Mouse (Mus musculus) kidney, adult 10 weeks (tissue): ENCODE results near the gene Tspan10. TPM values are rescaled to one million over a fixed set of nuclear protein-coding genes. Genes with fewer than 3 reads are reported as not detected.

ENCODE experiments used
- polyA plus RNA-seq: library from polyadenylated mRNA; stranded (reverse); fragments of 350-450 nt; fragmentation: Illumina TruSeq; extraction: RNeasy Lipid Tissue Mini Kit (QIAGEN cat#74804); gene quantifications from one replicate; pipeline ENCODE4 v1.2.3, GENCODE M21; 2014; ENCODE audit warnings: low read depth, low replicate concordance

The Tspan10 gene
- polyA plus RNA-seq, result not detected

DNA sequence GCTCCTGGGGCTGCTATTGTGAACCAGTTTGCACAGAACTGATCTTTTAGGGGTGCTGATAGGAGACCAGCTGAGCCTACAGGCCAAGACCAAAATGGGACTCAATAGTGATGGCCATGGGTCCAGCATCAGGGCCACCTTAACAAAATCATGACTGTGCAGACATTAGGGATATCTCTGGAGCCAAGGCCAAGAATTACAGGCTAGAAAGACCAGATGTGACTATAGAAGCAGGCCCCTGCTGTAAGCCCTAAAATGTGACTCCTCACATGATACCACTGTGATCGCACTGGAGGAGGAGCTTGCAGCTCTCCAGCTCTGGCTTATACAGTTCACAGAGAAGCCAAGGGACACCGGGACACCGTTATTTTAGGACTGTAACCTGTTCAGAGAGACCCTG, at the start of gene Tspan10:
Tspan10 (plus strand) TSS at position 301 of the 400 bp plus-strand sequence.

DNA sequence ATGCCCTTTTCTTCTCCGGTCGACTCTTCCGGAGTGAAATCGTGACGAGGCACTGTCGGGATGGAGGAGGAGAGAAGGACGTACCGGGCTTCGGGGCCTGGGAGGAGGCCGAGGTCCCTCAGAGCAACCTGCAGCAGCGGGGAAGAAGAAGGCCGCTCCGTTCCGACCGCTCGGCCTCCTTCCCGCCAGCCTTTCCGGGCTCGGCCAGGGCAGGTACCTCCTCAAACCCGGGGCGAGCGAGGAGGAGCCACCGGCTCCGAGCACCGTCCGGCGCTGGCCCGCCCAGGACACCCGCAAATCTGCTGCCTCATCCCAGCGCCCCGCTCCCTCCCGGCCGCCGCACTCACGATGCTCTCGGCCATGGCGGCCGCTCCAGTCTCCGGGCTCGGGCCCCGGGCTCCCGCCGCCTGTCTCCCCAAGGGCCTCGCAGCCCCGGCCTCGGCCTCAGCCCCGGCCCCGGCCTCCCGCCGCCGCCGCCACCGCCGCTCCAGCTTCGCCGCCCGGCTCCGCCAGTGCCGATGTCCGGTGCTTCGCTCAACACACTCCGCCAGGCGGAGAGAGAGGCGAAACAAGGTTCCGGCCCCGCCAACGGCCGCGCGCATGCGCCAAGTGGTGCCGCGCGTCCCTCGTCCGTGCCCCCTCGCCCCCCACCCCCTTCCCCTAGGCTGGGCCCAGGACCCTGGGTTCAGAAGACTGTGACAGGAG, 5.1 kb upstream of the Tspan10 start, which contains the start of gene Nploc4:
Nploc4 (minus strand) TSS at position 557 of the 705 bp plus-strand sequence.

DNA sequence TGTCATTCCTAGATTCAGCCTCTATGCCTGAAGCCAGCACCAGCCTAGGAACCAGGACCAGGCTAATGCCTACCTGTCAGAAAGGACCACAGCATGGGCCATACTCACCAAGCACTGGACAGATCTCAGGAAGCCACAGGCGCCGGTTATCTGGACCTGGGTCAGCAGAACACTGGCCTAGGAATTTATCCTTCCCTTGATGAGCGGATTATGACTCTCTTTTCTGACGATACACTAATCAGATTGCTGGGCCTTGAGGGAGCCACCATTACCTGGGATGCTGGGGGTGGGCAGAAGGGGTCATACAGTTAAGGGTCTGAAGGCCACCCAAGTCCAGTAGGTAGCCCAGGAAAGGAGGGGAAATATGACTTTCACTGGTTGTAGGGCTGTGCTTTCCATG, 10.9 kb downstream of the Tspan10 start, which contains the start of gene Pde6g:
Pde6g (minus strand) TSS at position 195 of the 400 bp plus-strand sequence.

DNA sequence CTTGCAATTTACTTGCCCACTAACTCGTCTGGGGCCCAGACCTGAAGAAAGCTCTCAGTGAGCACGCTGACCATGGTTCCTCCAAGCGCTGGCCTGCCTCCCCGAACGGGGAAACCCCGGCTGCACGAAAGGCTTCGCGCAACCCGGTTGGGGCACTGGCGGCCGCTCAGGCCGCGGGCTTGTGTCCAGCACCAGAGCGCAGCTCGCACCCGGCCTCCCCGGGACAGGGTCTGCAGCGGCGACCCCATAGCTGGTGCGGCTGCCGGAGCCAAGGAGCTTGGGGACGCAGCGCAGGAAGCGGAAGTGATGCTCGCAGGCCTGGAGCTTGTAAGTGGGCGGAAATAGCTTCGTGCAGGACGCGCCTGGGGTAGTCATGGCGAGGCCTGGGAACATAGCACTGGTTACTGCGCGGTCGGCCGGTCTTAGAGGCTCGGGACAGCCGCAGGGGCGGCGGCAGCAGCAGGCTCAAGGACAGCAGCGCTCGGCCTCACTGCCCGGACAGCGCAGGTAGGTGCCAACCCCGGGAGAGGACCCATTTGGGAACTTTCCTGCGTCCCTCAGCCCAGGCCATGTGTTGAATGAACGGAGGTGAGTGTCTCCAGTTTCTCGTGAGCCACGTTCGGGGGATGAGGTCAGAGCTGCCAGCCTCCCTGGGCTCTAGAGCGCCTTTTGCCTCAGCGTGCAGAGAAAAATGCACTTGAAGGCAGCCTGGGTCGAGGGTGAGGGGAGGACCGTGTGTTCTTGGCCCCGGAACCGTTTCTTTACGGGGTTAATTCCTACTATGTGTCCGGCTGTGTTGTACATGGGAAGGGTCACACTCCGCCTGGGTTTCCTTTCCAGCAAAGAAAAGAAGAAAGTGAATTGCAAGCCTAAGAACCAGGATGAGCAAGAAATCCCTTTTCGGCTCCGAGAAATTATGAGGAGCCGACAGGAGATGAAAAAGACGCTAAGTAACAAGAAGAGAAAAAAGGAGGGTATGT, 15.6 kb downstream of the Tspan10 start, which contains the start of the genes Oxld1 and Ccdc137:
Oxld1 (minus strand) TSS at position 297 of the 980 bp plus-strand sequence.
Ccdc137 (plus strand) TSS at position 344 of the 980 bp plus-strand sequence.

DNA sequence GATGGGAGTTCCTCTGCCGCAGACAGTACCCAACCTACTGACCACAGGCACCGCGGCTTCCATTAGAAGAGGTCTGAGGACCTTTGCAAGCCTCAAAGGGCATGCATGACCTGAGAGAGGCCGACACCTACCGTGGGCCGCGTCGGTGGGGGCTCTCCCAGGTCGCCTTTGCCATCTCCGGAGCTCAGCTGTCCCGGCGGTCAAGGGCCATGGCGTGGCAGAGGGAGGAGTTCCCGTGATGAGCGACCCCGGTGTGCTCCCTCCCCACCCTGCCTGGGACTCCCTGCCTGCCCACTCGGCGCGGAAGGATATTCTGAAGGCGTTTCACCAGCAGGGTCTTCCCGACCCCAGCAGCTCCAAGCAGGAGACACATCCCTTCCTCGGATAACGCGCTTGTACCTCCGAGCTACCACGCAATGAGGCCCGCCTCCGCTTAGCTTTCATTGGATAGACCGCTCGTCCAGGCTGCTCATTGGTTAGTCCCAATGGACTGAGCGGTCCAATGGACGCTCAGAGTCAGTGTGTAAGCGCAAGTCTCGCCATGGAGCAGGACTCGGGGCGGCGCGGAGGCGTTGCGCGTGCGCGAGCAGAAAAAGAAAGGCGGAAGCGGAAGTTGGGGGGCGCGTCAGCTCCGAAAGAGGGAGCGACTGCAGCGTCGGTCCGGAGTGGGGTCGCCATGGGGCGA, 24.7 kb downstream of the Tspan10 start, which contains the start of gene Arl16:
Arl16 (minus strand) TSS at position 557 of the 685 bp plus-strand sequence.

DNA sequence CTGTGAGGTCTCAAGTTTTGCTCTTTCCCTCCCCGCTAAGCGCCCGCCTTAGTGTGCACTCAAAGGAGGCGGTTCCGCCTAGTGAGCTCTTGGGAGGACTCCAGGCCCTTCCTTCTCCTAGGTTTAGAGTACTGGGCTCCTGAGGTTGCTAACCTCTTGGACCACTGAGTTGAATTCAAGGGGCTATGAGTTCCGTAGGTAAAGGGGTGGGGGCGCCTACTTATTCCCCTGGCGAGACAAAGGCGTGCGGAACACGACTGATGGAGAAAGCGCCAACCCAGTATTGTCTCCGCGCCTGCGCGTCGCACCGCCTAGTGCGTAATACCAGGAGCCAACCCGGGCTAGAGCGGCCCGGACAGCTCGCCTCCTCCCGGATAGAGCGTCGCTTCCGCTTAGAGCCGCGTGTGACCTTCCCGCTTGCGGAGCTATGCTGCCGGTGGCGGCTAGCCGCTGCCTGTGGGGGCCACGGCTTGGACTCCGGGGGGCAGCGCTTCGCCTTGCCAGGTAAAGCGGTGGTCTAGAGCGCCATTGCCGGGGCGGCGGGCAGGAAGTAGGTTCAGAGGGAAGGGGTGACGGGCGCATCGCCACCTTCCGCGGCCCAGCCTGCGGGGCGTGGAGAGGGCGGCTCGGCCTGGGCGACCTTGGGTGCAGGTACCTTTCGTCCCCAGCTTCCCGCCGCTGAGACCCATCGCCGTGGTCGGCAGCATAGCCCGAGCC, 42.0 kb downstream of the Tspan10 start, which contains the start of gene Mrpl12:
Mrpl12 (plus strand) TSS at position 349 of the 717 bp plus-strand sequence.

DNA sequence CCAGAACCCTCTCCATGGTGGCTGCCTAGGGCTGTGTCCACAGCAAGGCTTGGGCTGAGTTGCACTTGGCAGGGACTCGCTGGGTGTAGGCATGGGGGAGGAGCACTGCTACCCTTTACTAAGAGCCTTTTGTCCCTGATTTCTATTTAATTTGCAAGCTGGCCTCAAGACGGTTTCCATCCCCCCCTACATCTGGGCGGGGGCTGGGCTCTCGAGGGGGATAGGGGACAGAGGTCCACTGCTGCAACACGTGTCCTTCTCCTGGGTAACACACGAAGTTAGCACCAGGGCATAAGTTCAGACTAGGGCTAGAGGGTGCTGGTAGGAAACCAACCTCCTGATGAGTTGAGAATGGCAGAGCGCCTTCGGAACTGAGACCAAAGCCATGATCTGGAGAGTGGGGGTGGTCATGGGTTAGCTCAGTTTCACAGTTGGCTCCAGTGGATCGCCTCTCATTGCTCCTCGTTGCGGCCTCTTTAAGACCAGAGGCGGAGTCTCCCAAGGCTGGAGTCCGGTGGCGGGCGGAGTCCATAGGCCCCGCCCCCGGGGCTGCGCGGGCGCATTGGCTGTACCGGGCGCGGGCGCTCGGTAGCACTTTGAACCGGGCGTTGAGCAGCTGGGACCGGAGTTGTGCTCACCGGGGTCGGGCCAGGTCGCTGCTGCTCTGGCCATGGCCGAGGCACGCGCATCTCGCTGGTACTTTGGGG, 49.0 kb downstream of the Tspan10 start, which contains the start of gene Slc25a10:
Slc25a10 (plus strand) TSS at position 524 of the 707 bp plus-strand sequence.

Other genes with a start within 250 kb of the Tspan10 start
- gene Bahcc1, start 209.7 kb upstream of the Tspan10 start, polyA plus RNA-seq, result 1.1 TPM
- gene Actg1, start 94.1 kb upstream of the Tspan10 start, polyA plus RNA-seq, result 656 TPM
- not detected for gene Fscn2, start 81.1 kb upstream of the Tspan10 start, polyA plus RNA-seq
- gene Faap100, start 63.9 kb upstream of the Tspan10 start, polyA plus RNA-seq, result not detected
- 13.1 TPM for gene Nploc4, start 4.9 kb upstream of the Tspan10 start, polyA plus RNA-seq
- not detected for gene Pde6g, start 10.9 kb downstream of the Tspan10 start, polyA plus RNA-seq
- gene Oxld1, start 15.4 kb downstream of the Tspan10 start, polyA plus RNA-seq, result not detected
- 12.8 TPM for gene Ccdc137, start 15.5 kb downstream of the Tspan10 start, polyA plus RNA-seq
- 9.9 TPM for gene Arl16, start 25.0 kb downstream of the Tspan10 start, polyA plus RNA-seq
- 6.1 TPM for gene Mrpl12, start 42.0 kb downstream of the Tspan10 start, polyA plus RNA-seq
- gene Slc25a10, start 49.2 kb downstream of the Tspan10 start, polyA plus RNA-seq, result 2.5 TPM
- 2.3 TPM for gene Gcgr, start 88.1 kb downstream of the Tspan10 start, polyA plus RNA-seq
- 0.89 TPM for gene Mcrip1, start 107.1 kb downstream of the Tspan10 start, polyA plus RNA-seq
- gene Ppp1r27, start 108.5 kb downstream of the Tspan10 start, polyA plus RNA-seq, result not detected
- gene P4hb, start 130.6 kb downstream of the Tspan10 start, polyA plus RNA-seq, result 238 TPM
- 20.6 TPM for gene Arhgdia, start 139.0 kb downstream of the Tspan10 start, polyA plus RNA-seq
- 11.9 TPM for gene Alyref, start 155.7 kb downstream of the Tspan10 start, polyA plus RNA-seq
- 7.1 TPM for gene Anapc11, start 155.8 kb downstream of the Tspan10 start, polyA plus RNA-seq
- not detected for gene Npb, start 165.8 kb downstream of the Tspan10 start, polyA plus RNA-seq
- 15.0 TPM for gene Pcyt2, start 175.3 kb downstream of the Tspan10 start, polyA plus RNA-seq
- 3.0 TPM for gene Sirt7, start 182.6 kb downstream of the Tspan10 start, polyA plus RNA-seq
- 11.3 TPM for gene Mafg, start 191.0 kb downstream of the Tspan10 start, polyA plus RNA-seq
- 0.32 TPM for gene Pycr1, start 201.1 kb downstream of the Tspan10 start, polyA plus RNA-seq
- not detected for gene Myadml2, start 205.5 kb downstream of the Tspan10 start, polyA plus RNA-seq
- not detected for gene Notum, start 218.5 kb downstream of the Tspan10 start, polyA plus RNA-seq
- 1.6 TPM for gene Aspscr1, start 230.3 kb downstream of the Tspan10 start, polyA plus RNA-seq